Mouse (Mus musculus): ENCODE measurements at regions not wholly inside any gene's neighbourhood (a gene's known extent, or its start where the extent isn't known, plus 50 kb on each side); places are given as distances from the start of the nearest gene placed in this dataset.

DNA sequence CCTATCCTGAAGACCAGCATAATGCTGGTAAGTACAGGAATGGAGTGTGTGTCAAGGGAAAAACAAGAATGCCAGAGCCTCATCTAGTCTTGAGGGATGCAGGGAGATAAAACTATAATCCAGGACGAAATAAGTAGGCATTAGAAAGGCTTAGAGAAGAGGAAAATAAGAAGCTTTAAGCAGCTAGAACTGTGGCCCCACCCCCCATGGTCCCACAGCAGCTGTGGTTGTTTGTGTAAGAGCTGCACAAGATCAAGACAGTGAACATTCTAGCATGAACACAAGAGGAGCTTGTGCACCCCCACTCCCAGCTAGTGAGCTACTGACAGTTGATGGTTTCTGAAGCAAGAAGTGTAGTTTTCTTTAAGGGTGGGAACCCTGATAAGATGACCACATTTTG, 315.9 kb downstream of the Tmem135 start:
- no peak overlapping the region for H3K4me2 ChIP-seq (replicated peaks)
- no peaks in the 10 kb centered on the region for H3K36me3 ChIP-seq
- H3K27ac ChIP-seq = no peak overlapping the region
- no peaks in the 10 kb centered on the region for H3K9me3 ChIP-seq
- no peak overlapping the region for H3K4me3 ChIP-seq
- H3K9ac ChIP-seq = no peak overlapping the region
- ATAC-seq (ENCODE audit: low FRiP score, low read depth) = no peak
- WGBS = 71% methylated on average over 1 of the region's 1 CpGs
- no peaks in the 10 kb centered on the region for H3K4me1 ChIP-seq
- H3K27me3 ChIP-seq (replicated peaks) = no peaks in the 10 kb centered on the region

DNA sequence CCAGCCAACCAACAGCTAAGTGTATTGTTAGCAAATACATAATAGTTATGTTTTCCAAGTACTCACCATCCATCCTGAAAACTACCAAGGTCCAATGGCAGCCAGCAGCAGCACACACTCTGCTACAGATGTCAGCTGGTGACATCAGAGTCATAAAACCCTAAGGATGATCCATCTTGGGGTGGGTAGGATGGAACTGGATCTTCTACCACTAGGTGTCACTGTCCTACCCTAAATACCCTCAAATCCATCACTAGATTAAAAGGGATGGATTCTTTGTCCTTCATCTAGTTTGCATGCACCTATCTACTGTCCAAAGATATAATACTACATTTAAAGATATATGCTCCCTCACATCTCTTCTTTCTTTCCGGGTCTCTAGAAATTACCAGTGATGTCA, 317.7 kb downstream of the Tmem135 start:
- no peak overlapping the region for H3K9ac ChIP-seq
- H3K36me3 ChIP-seq = no peaks in the 10 kb centered on the region
- H3K27ac ChIP-seq = no peak overlapping the region
- H3K9me3 ChIP-seq = no peaks in the 10 kb centered on the region
- H3K4me2 ChIP-seq (replicated peaks) = no peak overlapping the region
- H3K27me3 ChIP-seq (replicated peaks) = no peaks in the 10 kb centered on the region
- WGBS = 70% methylated on average over 1 of the region's 1 CpGs
- no peaks in the 10 kb centered on the region for H3K4me1 ChIP-seq
- ATAC-seq (ENCODE audit: low FRiP score, low read depth) = 0 out of 2 replicates have a peak, but pooled peaks have one; percentile 21
- no peak overlapping the region for H3K4me3 ChIP-seq

DNA sequence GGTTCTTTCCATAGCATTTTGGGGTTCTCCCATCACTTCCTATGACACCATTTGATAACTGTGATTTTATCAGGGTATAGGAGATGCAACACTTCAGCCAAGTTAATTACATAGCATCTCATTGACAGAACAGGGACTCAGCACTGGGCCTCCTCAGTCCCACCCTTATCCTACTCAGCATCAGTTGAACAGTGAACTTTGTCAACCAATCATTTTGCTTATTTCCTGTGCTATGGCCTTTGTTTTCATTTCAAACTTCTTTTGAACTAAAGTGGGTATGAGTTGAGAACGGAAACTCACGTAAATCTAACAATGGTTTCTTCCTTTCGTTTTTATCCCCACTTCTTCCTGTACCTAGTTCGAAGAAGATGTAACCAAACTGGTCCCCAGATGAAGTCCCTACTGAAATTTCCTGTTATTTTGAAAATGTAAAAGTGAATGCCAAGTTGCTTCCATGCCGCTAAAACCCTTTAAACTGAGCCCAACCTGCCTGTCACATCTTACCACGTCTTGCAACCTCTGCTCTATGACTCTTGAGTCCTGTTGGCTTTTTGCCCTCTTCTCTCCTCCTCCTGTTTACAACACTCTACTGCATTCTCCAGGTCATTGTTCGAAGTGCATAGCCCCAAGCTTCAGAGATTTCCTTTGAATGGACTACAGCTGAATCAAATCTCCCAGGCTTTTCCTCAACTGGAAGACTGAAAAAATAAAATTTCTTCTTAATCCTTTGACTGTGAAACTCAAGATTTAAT, 329.9 kb downstream of the Tmem135 start:
- Histone ChIP-seq H3K4me1 (no peaks in the 10 kb centered on the region), H3K9me3 (no peaks in the 10 kb centered on the region), H3K4me3 (no peak overlapping the region), H3K27ac (no peak overlapping the region), H3K27me3 (replicated peaks) (no peaks in the 10 kb centered on the region), H3K4me2 (replicated peaks) (no peak overlapping the region), H3K36me3 (no peaks in the 10 kb centered on the region), H3K9ac (no peak overlapping the region)
- WGBS = 80% methylated on average over 7 of the region's 7 CpGs
- no peak for ATAC-seq (ENCODE audit: low FRiP score, low read depth)

DNA sequence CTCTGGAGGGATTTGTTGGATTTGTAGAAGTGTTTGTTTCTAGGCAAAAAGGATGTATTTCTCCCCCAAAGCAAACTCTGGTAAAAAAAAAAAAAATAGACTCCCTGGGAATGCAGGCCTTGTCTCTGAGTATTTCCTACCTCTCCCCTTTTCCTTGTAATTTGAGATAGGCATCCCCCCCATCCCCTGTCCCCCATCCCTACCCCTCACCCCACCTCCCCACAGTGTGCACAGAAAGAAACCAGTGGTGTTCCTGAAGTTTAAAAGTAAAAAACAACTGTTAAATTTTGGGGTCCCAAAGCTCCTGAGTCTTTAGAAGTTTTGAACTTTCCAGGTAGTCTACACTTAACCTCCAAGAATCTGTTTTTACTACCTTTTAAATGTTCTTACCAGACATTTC, 334.0 kb downstream of the Tmem135 start:
- no peak for ATAC-seq (ENCODE audit: low FRiP score, low read depth)
- H3K4me2 ChIP-seq (replicated peaks) = no peak overlapping the region
- H3K9me3 ChIP-seq = no peaks in the 10 kb centered on the region
- H3K27me3 ChIP-seq (replicated peaks) = no peaks in the 10 kb centered on the region
- H3K27ac ChIP-seq = no peak overlapping the region
- H3K4me1 ChIP-seq = no peaks in the 10 kb centered on the region
- no peak overlapping the region for H3K9ac ChIP-seq
- H3K4me3 ChIP-seq = no peak overlapping the region
- H3K36me3 ChIP-seq = no peaks in the 10 kb centered on the region

DNA sequence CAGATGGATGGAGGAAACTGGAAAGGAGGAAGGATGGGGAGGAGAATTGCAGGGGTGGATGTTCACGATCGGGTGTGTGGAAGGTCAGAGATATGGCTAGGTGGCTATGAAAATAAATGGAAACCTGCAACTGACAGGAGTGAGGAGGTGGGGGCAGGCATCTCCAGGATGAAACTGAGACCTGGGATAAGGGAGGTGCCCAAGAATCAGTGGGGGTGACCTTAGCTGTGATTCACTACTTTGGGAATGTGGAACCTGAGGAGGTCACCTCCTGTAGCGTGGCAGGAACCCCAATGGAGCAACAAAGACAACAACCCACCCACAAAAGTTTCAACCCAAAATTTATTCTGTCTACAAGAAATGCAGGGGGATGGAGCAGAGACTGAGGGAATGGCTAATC, 339.6 kb downstream of the Tmem135 start:
- WGBS = 88% methylated on average over 3 of the region's 3 CpGs
- Histone ChIP-seq H3K4me1 (no peaks in the 10 kb centered on the region), H3K9me3 (no peaks in the 10 kb centered on the region), H3K36me3 (no peaks in the 10 kb centered on the region), H3K27ac (no peak overlapping the region), H3K27me3 (replicated peaks) (no peaks in the 10 kb centered on the region), H3K4me2 (replicated peaks) (no peak overlapping the region), H3K4me3 (no peak overlapping the region), H3K9ac (no peak overlapping the region)
- no peak for ATAC-seq (ENCODE audit: low FRiP score, low read depth)

DNA sequence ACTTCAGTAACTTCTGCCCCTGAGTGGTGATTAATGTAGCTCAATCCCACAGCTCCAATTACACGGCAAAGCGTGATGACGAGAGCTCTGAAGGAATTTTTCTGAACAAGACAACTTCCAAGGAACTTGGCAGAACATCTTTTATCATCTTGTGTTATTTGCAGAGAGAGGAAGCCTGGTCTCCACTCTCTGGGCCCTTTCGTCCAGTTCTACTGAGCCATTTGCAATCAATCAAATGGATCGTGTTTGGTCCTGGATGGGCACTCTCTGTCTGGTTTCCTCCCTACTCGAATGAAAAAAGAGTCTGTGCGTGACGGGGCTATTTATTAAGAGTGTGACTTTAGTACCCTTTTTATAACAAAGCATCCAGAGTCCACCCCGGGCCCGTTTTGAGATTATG, 340.4 kb downstream of the Tmem135 start:
- H3K27ac ChIP-seq = no peak overlapping the region
- H3K9me3 ChIP-seq = no peaks in the 10 kb centered on the region
- WGBS = 81% methylated on average over 10 of the region's 10 CpGs
- H3K4me2 ChIP-seq (replicated peaks) = no peak overlapping the region
- no peaks in the 10 kb centered on the region for H3K27me3 ChIP-seq (replicated peaks)
- H3K36me3 ChIP-seq = no peaks in the 10 kb centered on the region
- no peak overlapping the region for H3K4me3 ChIP-seq
- no peak overlapping the region for H3K9ac ChIP-seq
- H3K4me1 ChIP-seq = no peaks in the 10 kb centered on the region
- no peak for ATAC-seq (ENCODE audit: low FRiP score, low read depth)

DNA sequence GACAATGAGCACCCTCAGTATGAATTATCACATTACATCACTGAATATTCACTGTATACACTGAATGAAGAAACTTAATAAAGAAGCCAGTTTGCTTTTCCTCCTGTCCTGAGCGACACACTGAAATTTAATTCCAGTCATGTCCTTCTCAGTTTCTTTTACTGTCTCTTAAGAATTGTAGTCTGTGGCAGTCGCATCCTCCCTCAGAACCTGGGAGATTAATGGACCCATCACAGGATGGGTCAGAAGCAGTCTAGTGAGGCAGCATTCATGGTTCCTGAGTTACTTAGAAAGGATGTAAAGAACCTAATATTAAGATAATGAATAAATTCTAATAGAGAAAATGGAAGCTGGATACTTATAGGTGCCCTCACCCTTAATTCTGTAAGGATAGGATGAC, 349.5 kb downstream of the Tmem135 start:
- WGBS = 75% methylated on average over 2 of the region's 2 CpGs
- Histone ChIP-seq H3K9me3 (no peaks in the 10 kb centered on the region), H3K36me3 (no peaks in the 10 kb centered on the region), H3K9ac (no peak overlapping the region), H3K4me1 (no peaks in the 10 kb centered on the region), H3K4me2 (replicated peaks) (no peak overlapping the region), H3K27ac (no peak overlapping the region), H3K27me3 (replicated peaks) (no peaks in the 10 kb centered on the region), H3K4me3 (no peak overlapping the region)
- ATAC-seq (ENCODE audit: low FRiP score, low read depth) = no peak

DNA sequence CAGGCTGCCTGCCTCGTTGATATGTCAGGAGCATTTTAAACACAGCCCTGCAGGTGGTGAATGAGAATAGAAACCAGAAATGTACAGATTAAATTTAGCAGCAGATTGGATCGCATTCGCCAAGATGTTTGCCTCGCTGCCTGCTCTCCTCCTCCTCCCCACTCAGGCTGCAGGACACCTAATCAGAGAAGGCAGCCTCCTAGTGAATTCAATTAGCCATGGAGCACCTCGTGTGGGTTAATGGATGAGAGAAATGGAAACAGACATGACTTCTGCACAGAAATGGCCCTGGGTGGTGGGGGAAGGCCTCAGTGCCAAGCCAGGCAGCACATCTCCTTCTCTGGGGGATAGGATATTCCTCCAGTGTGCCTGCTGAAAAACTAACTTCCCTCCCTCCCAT, 352.8 kb downstream of the Tmem135 start:
- no peaks in the 10 kb centered on the region for H3K4me1 ChIP-seq
- H3K27ac ChIP-seq = no peak overlapping the region
- H3K4me3 ChIP-seq = no peak overlapping the region
- peak; percentile 33; the same call in 1 of the 2 replicates for ATAC-seq (ENCODE audit: low FRiP score, low read depth)
- H3K27me3 ChIP-seq (replicated peaks) = no peaks in the 10 kb centered on the region
- H3K9me3 ChIP-seq = no peaks in the 10 kb centered on the region
- no peaks in the 10 kb centered on the region for H3K36me3 ChIP-seq
- no peak overlapping the region for H3K4me2 ChIP-seq (replicated peaks)
- no peak overlapping the region for H3K9ac ChIP-seq
- 68% methylated on average over 5 of the region's 5 CpGs for WGBS

DNA sequence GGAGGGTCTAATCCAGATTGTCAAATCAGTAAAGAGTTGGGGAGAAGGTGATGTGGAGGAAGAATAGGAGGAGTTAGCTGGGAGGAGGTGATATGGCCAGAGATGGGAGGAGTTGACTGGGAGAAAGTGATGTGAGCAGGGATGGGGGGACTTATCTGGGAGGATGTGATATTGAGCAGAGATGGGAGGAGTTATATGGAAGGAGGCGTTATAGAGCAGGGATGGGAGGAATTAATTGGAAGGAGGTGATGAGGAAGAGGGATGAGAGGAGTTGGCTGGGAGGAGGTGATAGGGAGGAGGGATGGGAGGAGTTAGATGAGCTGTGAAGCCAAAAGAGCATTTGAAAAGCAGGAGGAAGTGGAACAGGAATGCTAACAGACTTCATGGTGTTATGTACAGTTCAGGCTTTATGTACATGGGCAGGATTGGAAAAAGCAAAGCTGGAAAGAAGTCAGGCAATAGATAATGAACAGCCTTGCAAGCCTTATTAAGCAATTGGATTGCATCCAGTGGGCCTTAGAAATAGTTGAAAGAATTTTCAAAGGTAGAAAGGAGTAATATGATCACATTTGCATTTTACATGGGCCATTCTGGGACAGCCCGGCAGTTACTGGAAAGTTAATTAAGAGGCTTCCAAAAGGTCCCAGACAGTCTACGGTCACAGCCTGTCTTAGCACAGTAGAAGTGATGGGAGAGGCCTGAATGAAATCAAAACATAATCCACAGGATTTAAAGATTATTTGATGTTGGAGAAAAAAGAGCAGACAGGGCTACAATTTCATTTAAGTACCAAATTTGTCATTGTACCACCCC, 357.4 kb downstream of the Tmem135 start:
- H3K36me3 ChIP-seq = no peaks in the 10 kb centered on the region
- ATAC-seq (ENCODE audit: low FRiP score, low read depth) = no peak
- no peak overlapping the region for H3K9ac ChIP-seq
- H3K4me2 ChIP-seq (replicated peaks) = no peak overlapping the region
- no peaks in the 10 kb centered on the region for H3K27me3 ChIP-seq (replicated peaks)
- no peaks in the 10 kb centered on the region for H3K4me1 ChIP-seq
- no peak overlapping the region for H3K4me3 ChIP-seq
- no peaks in the 10 kb centered on the region for H3K9me3 ChIP-seq
- WGBS = 71% methylated on average over 3 of the region's 3 CpGs
- H3K27ac ChIP-seq = no peak overlapping the region

DNA sequence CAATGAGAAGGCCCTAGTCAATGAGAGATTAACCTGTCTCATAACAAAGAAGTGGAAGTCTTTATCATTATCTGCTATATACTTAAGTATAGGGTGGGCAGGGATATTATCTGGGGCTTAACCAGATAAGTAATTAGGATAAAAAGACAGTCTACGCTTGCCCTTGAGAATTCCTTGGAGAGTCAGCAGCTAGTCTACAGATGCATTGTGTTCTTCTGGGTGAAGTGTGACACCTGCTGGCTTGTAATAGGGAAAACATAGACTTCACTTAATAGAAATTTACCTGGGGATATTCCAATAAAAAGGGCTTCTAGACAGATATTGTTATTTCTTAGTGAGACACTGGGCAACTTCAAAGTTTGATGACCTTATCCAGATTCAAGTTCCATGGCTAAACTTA, 361.0 kb downstream of the Tmem135 start:
- no peak for ATAC-seq (ENCODE audit: low FRiP score, low read depth)

DNA sequence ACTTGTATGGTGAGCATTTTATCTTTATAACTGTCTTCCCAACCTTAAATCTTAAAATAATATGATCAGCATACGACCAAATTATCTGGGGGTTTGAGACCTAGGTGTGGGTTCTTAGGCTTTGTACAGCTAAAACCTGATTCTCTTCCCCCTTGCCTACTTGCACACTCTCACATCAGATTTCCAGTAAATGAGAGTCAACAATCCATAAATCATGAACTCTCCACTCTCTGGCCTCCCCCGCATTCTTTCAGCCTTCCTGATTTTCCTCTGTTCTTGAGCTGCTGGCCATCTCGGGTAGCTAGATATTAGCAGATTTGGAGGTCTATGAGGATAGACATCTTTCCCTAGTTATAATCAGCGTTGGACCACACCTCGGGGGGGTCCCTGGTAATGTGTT, 362.7 kb downstream of the Tmem135 start:
- no peak overlapping the region for H3K4me3 ChIP-seq
- no peak overlapping the region for H3K9ac ChIP-seq
- no peaks in the 10 kb centered on the region for H3K36me3 ChIP-seq
- H3K27ac ChIP-seq = no peak overlapping the region
- H3K9me3 ChIP-seq = no peaks in the 10 kb centered on the region
- WGBS = 80% methylated on average over 5 of the region's 5 CpGs
- H3K4me2 ChIP-seq (replicated peaks) = no peak overlapping the region
- no peak for ATAC-seq (ENCODE audit: low FRiP score, low read depth)
- no peaks in the 10 kb centered on the region for H3K27me3 ChIP-seq (replicated peaks)
- no peaks in the 10 kb centered on the region for H3K4me1 ChIP-seq

More for the DNA sequence above, 361.0 kb downstream of the Tmem135 start:
- 88% methylated on average over 1 of the region's 1 CpGs for WGBS
- Histone ChIP-seq H3K4me2 (replicated peaks) (no peak overlapping the region), H3K36me3 (no peaks in the 10 kb centered on the region), H3K9me3 (no peaks in the 10 kb centered on the region), H3K4me3 (no peak overlapping the region), H3K27ac (no peak overlapping the region), H3K27me3 (replicated peaks) (no peaks in the 10 kb centered on the region), H3K9ac (no peak overlapping the region), H3K4me1 (no peaks in the 10 kb centered on the region)

DNA sequence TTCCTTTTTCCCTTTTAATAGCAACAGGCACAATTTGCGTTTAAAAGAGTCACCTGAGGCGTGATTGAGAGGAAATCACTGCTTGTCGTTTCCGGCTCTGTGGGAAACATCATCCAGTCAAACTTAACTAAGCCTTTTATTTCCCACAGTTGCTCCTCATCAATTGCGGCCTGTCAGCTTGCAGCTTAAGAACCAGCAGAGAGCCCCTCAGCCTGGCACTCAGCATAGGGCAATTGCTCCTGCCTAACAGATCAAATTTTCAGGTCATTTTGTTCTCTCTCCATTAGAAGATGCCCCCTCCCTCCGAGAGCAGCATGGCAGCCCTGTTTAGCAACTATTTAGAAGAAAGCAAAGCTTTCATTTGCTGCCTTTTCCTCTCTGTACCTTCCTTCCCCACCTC, 363.9 kb downstream of the Tmem135 start:
- Histone ChIP-seq H3K4me1 (no peaks in the 10 kb centered on the region), H3K27ac (no peak overlapping the region), H3K9ac (no peak overlapping the region), H3K4me2 (replicated peaks) (no peak overlapping the region), H3K4me3 (no peak overlapping the region), H3K36me3 (no peaks in the 10 kb centered on the region), H3K27me3 (replicated peaks) (no peaks in the 10 kb centered on the region), H3K9me3 (no peaks in the 10 kb centered on the region)
- ATAC-seq (ENCODE audit: low FRiP score, low read depth) = no peak
- 9% methylated on average over 6 of the region's 6 CpGs for WGBS
